Mouse (Mus musculus) intestine, embryonic 14.5 days (tissue): ENCODE data around the gene Dcaf8. TPM values are rescaled to one million over a fixed set of nuclear protein-coding genes. Genes with fewer than 3 reads are reported as not detected.

Source experiments
- ATAC-seq: fragments of 200-750 bp; cut with Nextera tagmentation; replicated peaks from 2 replicates; pipeline ENCODE4 v1.8.0; 2017; ENCODE audit warnings: low read depth, moderate number of reproducible peaks, moderate TSS enrichment, moderate library complexity; ENCODE audit not compliant: low FRiP score, low TSS enrichment
- DNase-seq: peaks from one replicate; pipeline ENCODE4 v3.0.0-alpha.2; 2018; ENCODE audit warnings: low spot score
- H3K27ac ChIP-seq: fragments of 300-500 bp; sonication (generic); 2 replicates; pipeline ENCODE4 v1.5.1; 2014; ENCODE audit warnings: low read depth, mild to moderate bottlenecking, control low read depth
- H3K27me3 ChIP-seq: fragments of 300-500 bp; sonication (generic); replicated peaks from 2 replicates; pipeline ENCODE4 v1.6.1; 2014; ENCODE audit warnings: low read length, control low read depth; ENCODE audit not compliant: control insufficient read depth, insufficient read depth
- H3K36me3 ChIP-seq: fragments of 300-500 bp; sonication (generic); 2 replicates; pipeline ENCODE4 v1.6.1; 2014; ENCODE audit warnings: low read length, control low read depth; ENCODE audit not compliant: control insufficient read depth, insufficient read depth
- H3K4me1 ChIP-seq: fragments of 300-500 bp; sonication (generic); replicated peaks from 2 replicates; pipeline ENCODE4 v1.6.1; 2014; ENCODE audit warnings: low read length, control low read depth, mixed read lengths; ENCODE audit not compliant: control insufficient read depth, insufficient read depth
- H3K4me2 ChIP-seq: fragments of 300-500 bp; sonication (generic); 2 replicates; pipeline ENCODE4 v1.6.1; 2014; ENCODE audit warnings: low read length
- H3K4me3 ChIP-seq: fragments of 300-500 bp; sonication (generic); 2 replicates; pipeline ENCODE4 v1.5.1; 2014; ENCODE audit warnings: low read depth, low read length, control low read depth, mixed read lengths
- H3K9ac ChIP-seq: fragments of 300-500 bp; sonication (generic); 2 replicates; pipeline ENCODE4 v1.6.1; 2014; ENCODE audit warnings: mild to moderate bottlenecking, low read length
- H3K9me3 ChIP-seq: fragments of 300-500 bp; sonication (generic); 2 replicates; pipeline ENCODE4 v1.6.1; 2016; ENCODE audit warnings: low read length, control low read depth; ENCODE audit not compliant: control insufficient read depth
- WGBS: fragments of 180-500 bp; shearing (Covaris S2); extraction: QIAGEN DNeasy Blood & Tissue Kit; methylation state at CpG from one replicate; pipeline ENCODE4 v1.1.7; 2014; 5-methylcytosine and 5-hydroxymethylcytosine counted together
- polyA plus RNA-seq: library from polyadenylated mRNA; unstranded; fragments of >200 nt; fragmentation: Nextera tagmentation; extraction: Ambion mirVana; gene quantifications from 2 replicates; pipeline ENCODE4 v1.2.1, GENCODE M21; 2014

Gene Dcaf8
- polyA plus RNA-seq, 1 experiment from 2014 or later, result 102 TPM

GRCm38 (mm10) chr1:172177791-172178190 is 29.9 kb downstream of the Dcaf8 start:
- no peak overlapping the region for H3K27ac ChIP-seq
- no peaks in the 10 kb centered on the region for H3K9me3 ChIP-seq
- no peaks in the 10 kb centered on the region for H3K27me3 ChIP-seq
- H3K4me3 ChIP-seq, result no peak overlapping the region
- ATAC-seq, result no peak
- peaks cover 97% of the 10 kb centered on the region for H3K36me3 ChIP-seq
- no peak overlapping the region for H3K4me2 ChIP-seq
- WGBS, result 94% methylated on average over 7 of the region's 7 CpGs
- DNase-seq, result no peak
- H3K4me1 ChIP-seq, result no peaks in the 10 kb centered on the region
- no peak overlapping the region for H3K9ac ChIP-seq

- no peak for DNase-seq
- H3K4me3 ChIP-seq, result no peak overlapping the region
- H3K4me2 ChIP-seq, result no peak overlapping the region
- no peaks in the 10 kb centered on the region for H3K27me3 ChIP-seq
- H3K9ac ChIP-seq, result no peak overlapping the region
- no peak overlapping the region for H3K27ac ChIP-seq
- H3K4me1 ChIP-seq, result no peaks in the 10 kb centered on the region
- no peak for ATAC-seq
- no peaks in the 10 kb centered on the region for H3K9me3 ChIP-seq
- H3K36me3 ChIP-seq, result peaks cover 87% of the 10 kb centered on the region
- 70% methylated on average over 7 of the region's 7 CpGs for WGBS
Measured at GRCm38 (mm10) chr1:172179102-172179501, 31.2 kb downstream of the Dcaf8 start.

GRCm38 (mm10) chr1:172180881-172181280 is 33.0 kb downstream of the Dcaf8 start:
- H3K4me2 ChIP-seq, result no peak overlapping the region

GRCm38 (mm10) chr1:172181777-172182176 is 33.9 kb downstream of the Dcaf8 start:
- H3K36me3 ChIP-seq, result peaks cover 82% of the 10 kb centered on the region
- H3K27ac ChIP-seq, result no peak overlapping the region
- no peaks in the 10 kb centered on the region for H3K9me3 ChIP-seq
- no peaks in the 10 kb centered on the region for H3K4me1 ChIP-seq
- no peak for DNase-seq
- H3K4me2 ChIP-seq, result no peak overlapping the region
- ATAC-seq, result no peak
- no peaks in the 10 kb centered on the region for H3K27me3 ChIP-seq
- no peak overlapping the region for H3K9ac ChIP-seq
- 91% methylated on average over 3 of the region's 3 CpGs for WGBS
- H3K4me3 ChIP-seq, result no peak overlapping the region

More at GRCm38 (mm10) chr1:172180881-172181280, 33.0 kb downstream of the Dcaf8 start:
- H3K36me3 ChIP-seq, result peaks cover 80% of the 10 kb centered on the region
- 62% methylated on average over 4 of the region's 4 CpGs for WGBS
- ATAC-seq (no peak), DNase-seq (no peak)
- no peak overlapping the region for H3K4me3 ChIP-seq
- H3K9ac ChIP-seq, result no peak overlapping the region
- no peaks in the 10 kb centered on the region for H3K4me1 ChIP-seq
- no peaks in the 10 kb centered on the region for H3K27me3 ChIP-seq
- H3K27ac ChIP-seq, result no peak overlapping the region
- no peaks in the 10 kb centered on the region for H3K9me3 ChIP-seq

- WGBS, result 93% methylated on average over 6 of the region's 6 CpGs
- Histone ChIP-seq H3K9ac (no peak overlapping the region), H3K4me3 (no peak overlapping the region), H3K4me1 (no peaks in the 10 kb centered on the region), H3K36me3 (peaks cover 82% of the 10 kb centered on the region), H3K27ac (no peak overlapping the region), H3K27me3 (no peaks in the 10 kb centered on the region), H3K4me2 (no peak overlapping the region), H3K9me3 (no peaks in the 10 kb centered on the region)
- DNase-seq (no peak), ATAC-seq (no peak)
Measured at GRCm38 (mm10) chr1:172183056-172183455, 35.2 kb downstream of the Dcaf8 start.

- peaks cover 82% of the 10 kb centered on the region for H3K36me3 ChIP-seq
- ATAC-seq, result no peak
- H3K9ac ChIP-seq, result no peak overlapping the region
- H3K4me3 ChIP-seq, result no peak overlapping the region
- no peak for DNase-seq
- no peak overlapping the region for H3K27ac ChIP-seq
- H3K9me3 ChIP-seq, result no peaks in the 10 kb centered on the region
- no peak overlapping the region for H3K4me2 ChIP-seq
- H3K4me1 ChIP-seq, result no peaks in the 10 kb centered on the region
- no peaks in the 10 kb centered on the region for H3K27me3 ChIP-seq
Measured at GRCm38 (mm10) chr1:172183915-172184314, 36.0 kb downstream of the Dcaf8 start.

- DNase-seq (no peak), ATAC-seq (0 out of 2 replicates have a peak, but pooled peaks have one; percentile 54)
- Histone ChIP-seq H3K36me3 (peaks cover 83% of the 10 kb centered on the region), H3K4me3 (no peak overlapping the region), H3K27ac (no peak overlapping the region), H3K9me3 (no peaks in the 10 kb centered on the region), H3K9ac (no peak overlapping the region), H3K4me1 (no peaks in the 10 kb centered on the region), H3K27me3 (no peaks in the 10 kb centered on the region), H3K4me2 (no peak overlapping the region)
- WGBS, result 90% methylated on average over 10 of the region's 10 CpGs
Measured at GRCm38 (mm10) chr1:172186401-172187289, 38.8 kb downstream of the Dcaf8 start.

GRCm38 (mm10) chr1:172188891-172189290 is 41.0 kb downstream of the Dcaf8 start:
- H3K4me3 ChIP-seq, result no peak overlapping the region
- ATAC-seq, result no peak
- WGBS, result 76% methylated on average over 4 of the region's 4 CpGs

GRCm38 (mm10) chr1:172191578-172191977 is 43.7 kb downstream of the Dcaf8 start:
- peaks cover 95% of the 10 kb centered on the region for H3K36me3 ChIP-seq
- no peak overlapping the region for H3K4me3 ChIP-seq
- H3K27ac ChIP-seq, result no peak overlapping the region
- no peak for DNase-seq
- H3K4me2 ChIP-seq, result no peak overlapping the region
- H3K4me1 ChIP-seq, result no peaks in the 10 kb centered on the region
- 90% methylated on average over 2 of the region's 2 CpGs for WGBS
- ATAC-seq, result no peak
- H3K9me3 ChIP-seq, result no peaks in the 10 kb centered on the region
- H3K9ac ChIP-seq, result no peak overlapping the region
- no peaks in the 10 kb centered on the region for H3K27me3 ChIP-seq

More at GRCm38 (mm10) chr1:172188891-172189290, 41.0 kb downstream of the Dcaf8 start:
- no peaks in the 10 kb centered on the region for H3K9me3 ChIP-seq
- no peak for DNase-seq
- H3K27me3 ChIP-seq, result no peaks in the 10 kb centered on the region
- H3K9ac ChIP-seq, result no peak overlapping the region
- no peaks in the 10 kb centered on the region for H3K4me1 ChIP-seq
- H3K4me2 ChIP-seq, result no peak overlapping the region
- no peak overlapping the region for H3K27ac ChIP-seq
- peaks cover 86% of the 10 kb centered on the region for H3K36me3 ChIP-seq
